Mouse (Mus musculus): ENCODE results near the gene Cyb5r3.

- TF ChIP-seq ELF1 (IDR thresholded peaks at IDR 0.05; ENCODE audit: low read depth, low read length), result no peak
- TF ChIP-seq CTCF (conservative IDR thresholded peaks at IDR 0.05 in 1 of 2, IDR thresholded peaks at IDR 0.05 in 1 of 2; ENCODE audit: low read depth in 2 of 2, low read length in 2 of 2), result no peak
- TF ChIP-seq POLR2AphosphoS2 (IDR thresholded peaks at IDR 0.05; ENCODE audit: low read depth, low read length), result no peak
Measured at GRCm38 (mm10) chr15:83157667-83158064, 14.7 kb downstream of the Cyb5r3 start.
